Comparison of ENCODE assay signal across 9 mouse cellular contexts in genomic region chr9:74863655-74864443, GRCm38 (mm10). TPM values are rescaled to one million over a fixed set of nuclear protein-coding genes. Genes with fewer than 3 reads are reported as not detected.
DNase-seq lines count a peak whose midpoint lies in the region; ATAC-seq and TF ChIP-seq lines count a peak whose summit lies in the region.
"Had no signal": no experiment of that assay in that cellular context is flagged by ENCODE, and none has a peak within 500 bp of the region (broad histone marks: within the 10 kb centered on the region; RNA-seq: fewer than 3 reads in every experiment).

No protein-coding gene starts in this region.

- intact Hi-C loops in gastrocnemius, postnatal 14 days (cut with DNase I; ENCODE audit: low total_unique reads) = loop anchor here (10.0 kb wide), 1 partner anchor 719 kb away; no protein-coding TSS in a partner anchor

- H3K9ac ChIP-seq in hindbrain, embryonic 14.5 days = peak overlapping the region; percentile 73
- H3K9ac ChIP-seq in midbrain, embryonic 12.5 days (replicated peaks) = peak overlapping the region; percentile 77

- no peak for ATAC-seq in hindbrain, embryonic 14.5 days (ENCODE audit: low FRiP score)
- ATAC-seq in midbrain, embryonic 12.5 days (ENCODE audit: low FRiP score, low read depth) = no peak

- H3K4me2 ChIP-seq in hindbrain, embryonic 14.5 days (replicated peaks) = peak overlapping the region; percentile 92
- peak overlapping the region; percentile 86 for H3K4me2 ChIP-seq in midbrain, embryonic 12.5 days (replicated peaks)

- H3K36me3 ChIP-seq in hindbrain, embryonic 14.5 days (replicated peaks; ENCODE audit: control insufficient read depth, insufficient read depth) = no peaks in the 10 kb centered on the region
- H3K36me3 ChIP-seq in midbrain, embryonic 12.5 days = no peaks in the 10 kb centered on the region

- H3K27ac ChIP-seq in hindbrain, embryonic 14.5 days = peak overlapping the region; percentile 72
- H3K27ac ChIP-seq in midbrain, embryonic 12.5 days (replicated peaks) = peak overlapping the region; percentile 87

- H3K9me3 ChIP-seq in hindbrain, embryonic 14.5 days (ENCODE audit: control insufficient read depth, low read length) = no peaks in the 10 kb centered on the region
- H3K9me3 ChIP-seq in midbrain, embryonic 12.5 days = no peaks in the 10 kb centered on the region

- peak; percentile 6 for DNase-seq in gastrocnemius, postnatal 14 days
- DNase-seq in gastrocnemius, adult 18-20 months (ENCODE audit: low spot score) = no peak
- peak; percentile 40 for DNase-seq in brain, embryonic 14.5 days (ENCODE audit: low read depth)
- DNase-seq in hindbrain, embryonic 14.5 days (ENCODE audit: low spot score) = no peak
- no peak for DNase-seq in adrenal gland, postnatal 36 days
- no peak for DNase-seq in urinary bladder, postnatal 4 days (ENCODE audit: low spot score in 2 of 2)
- DNase-seq in cerebellum, adult 11 months = no peak
- DNase-seq: kidney, postnatal 36 days had no signal

- H3K4me1 ChIP-seq in hindbrain, embryonic 14.5 days (replicated peaks; ENCODE audit: control insufficient read depth, insufficient read depth, low read length) = peaks cover 29% of the 10 kb centered on the region
- H3K4me1 ChIP-seq in midbrain, embryonic 12.5 days = peaks cover 48% of the 10 kb centered on the region

- peak overlapping the region; percentile 53 for H3K4me3 ChIP-seq in hindbrain, embryonic 14.5 days (replicated peaks; ENCODE audit: low read length)
- peak overlapping the region; percentile 61 for H3K4me3 ChIP-seq in midbrain, embryonic 12.5 days

- H3K27me3 ChIP-seq in hindbrain, embryonic 14.5 days (ENCODE audit: control insufficient read depth, insufficient read depth, low read length) = peaks cover 93% of the 10 kb centered on the region
- peaks cover 96% of the 10 kb centered on the region for H3K27me3 ChIP-seq in midbrain, embryonic 12.5 days

- WGBS in hindbrain, embryonic 14.5 days = 1% methylated on average over 36 of the region's 36 CpGs
- WGBS in midbrain, embryonic 12.5 days = under 1% methylated on average over 36 of the region's 36 CpGs

- TF ChIP-seq POLR2A in brain, embryonic 14.5 days (IDR thresholded peaks at IDR 0.05; ENCODE audit: borderline replicate concordance, extremely low read depth, insufficient read depth, insufficient read length, poor library complexity, severe bottlenecking) = no peak

- no peak for TF ChIP-seq CTCF in brain, embryonic 14.5 days (IDR thresholded peaks at IDR 0.05; ENCODE audit: borderline replicate concordance, extremely low read depth, insufficient read depth, insufficient read length)

RNA-seq across cellular contexts. Expression of gene Onecut1, which starts 2.1 kb away (rescaled TPM):
- total RNA-seq in gastrocnemius, postnatal 14 days (2021) = not detected
- not detected for total RNA-seq in gastrocnemius, adult 18-20 months (2021)
- polyA plus RNA-seq in brain, embryonic 14.5 days (2012; rRNA removed) = 2.2 and 5.8 TPM in 2 replicates
- 6.0 and 6.1 TPM in 2 replicates for polyA plus RNA-seq in hindbrain, embryonic 14.5 days (2014; fragmentation: Nextera tagmentation; extraction: Ambion mirVana)
- 16.4 and 18.0 TPM in 2 replicates for polyA plus RNA-seq in midbrain, embryonic 12.5 days (2016; fragmentation: Nextera tagmentation; extraction: Ambion mirVana)
- under 1 TPM in 1 of 2 experiments, not detected in 1; 0.26 TPM for total RNA-seq in adrenal gland, postnatal 36 days (2021)

Comparison
In these comparisons a context has a peak if more than half of its experiments do, and no peak if none do; other contexts are left out.
1. DNase-seq: peak in gastrocnemius, postnatal 14 days (single experiment) and brain, embryonic 14.5 days (single experiment); none in gastrocnemius, adult 18-20 months (single experiment), hindbrain, embryonic 14.5 days (single experiment), adrenal gland, postnatal 36 days (0 of 2), urinary bladder, postnatal 4 days (0 of 2) and cerebellum, adult 11 months (single experiment).